Mouse (Mus musculus) adrenal gland, postnatal 25 days (tissue): ENCODE data around the gene Pcdh7. TPM values are rescaled to one million over a fixed set of nuclear protein-coding genes. Genes with fewer than 3 reads are reported as not detected.
"Not testable (repeated sequence)": the region's sequence is repeated elsewhere in the genome, so short reads cannot be mapped to it uniquely, and the experiment has no call there.

Source experiments
- DNase-seq: peaks from one replicate; pipeline ENCODE4 v3.0.0; 2021; ENCODE audit warnings: mixed read lengths
- total RNA-seq: library from RNA; stranded (reverse); gene quantifications from 2 replicates; pipeline ENCODE4 v1.2.3, GENCODE M21; 2021

The Pcdh7 gene
- total RNA-seq, 1 experiment from 2014 or later, result 1.2 TPM

- DNase-seq, result no peak
Measured at GRCm38 (mm10) chr5:58118930-58119611, 401.3 kb downstream of the Pcdh7 start.

GRCm38 (mm10) chr5:58143897-58144296, 426.1 kb downstream of the Pcdh7 start:
- DNase-seq, result no peak

- DNase-seq, result no peak
Measured at GRCm38 (mm10) chr5:58153966-58154365, 436.2 kb downstream of the Pcdh7 start.

GRCm38 (mm10) chr5:58172218-58172617, 454.5 kb downstream of the Pcdh7 start:
- DNase-seq, result no peak

GRCm38 (mm10) chr5:58174335-58174734, 456.6 kb downstream of the Pcdh7 start:
- DNase-seq, result not testable (repeated sequence)

- no peak for DNase-seq
Measured at GRCm38 (mm10) chr5:58175532-58175931, 457.8 kb downstream of the Pcdh7 start.
